Mouse (Mus musculus) limb, embryonic 13.5 days (tissue): ENCODE measurements around the gene Hfe2. TPM values are rescaled to one million over a fixed set of nuclear protein-coding genes. Genes with fewer than 3 reads are reported as not detected.

Experiments
- ATAC-seq: fragments of 200-750 bp; cut with Nextera tagmentation; 2 replicates; pipeline ENCODE4 v1.8.0; 2017; ENCODE audit warnings: low read depth, moderate number of reproducible peaks, moderate TSS enrichment; ENCODE audit not compliant: low FRiP score
- H3K27ac ChIP-seq: fragments of 300-500 bp; sonication (generic); 2 replicates; pipeline ENCODE4 v1.5.1; 2015; ENCODE audit warnings: inconsistent platforms, mild to moderate bottlenecking, moderate library complexity
- H3K27me3 ChIP-seq: fragments of 300-500 bp; sonication (generic); 2 replicates; pipeline ENCODE4 v1.6.1; 2015; ENCODE audit warnings: mild to moderate bottlenecking, inconsistent platforms
- H3K36me3 ChIP-seq: fragments of 300-500 bp; sonication (generic); 2 replicates; pipeline ENCODE4 v1.6.1; 2015; ENCODE audit warnings: inconsistent platforms, mild to moderate bottlenecking, moderate library complexity
- H3K4me1 ChIP-seq: fragments of 300-500 bp; sonication (generic); 2 replicates; pipeline ENCODE4 v1.6.1; 2015; ENCODE audit warnings: inconsistent platforms
- H3K4me2 ChIP-seq: fragments of 300-500 bp; sonication (generic); replicated peaks from 2 replicates; pipeline ENCODE4 v1.6.1; 2015; ENCODE audit warnings: inconsistent platforms, mild to moderate bottlenecking, moderate library complexity
- H3K4me3 ChIP-seq: fragments of 300-500 bp; sonication (generic); 2 replicates; pipeline ENCODE4 v1.5.1; 2015; ENCODE audit warnings: moderate library complexity, mild to moderate bottlenecking, inconsistent platforms
- H3K9ac ChIP-seq: fragments of 300-500 bp; sonication (generic); 2 replicates; pipeline ENCODE4 v1.6.1; 2015; ENCODE audit warnings: mild to moderate bottlenecking, inconsistent platforms
- H3K9me3 ChIP-seq: fragments of 300-500 bp; sonication (generic); 2 replicates; pipeline ENCODE4 v1.6.1; 2016; ENCODE audit warnings: inconsistent platforms
- WGBS: fragments of 180-500 bp; shearing (Covaris S2); methylation state at CpG from one replicate; pipeline ENCODE4 v1.1.7; 2015; 5-methylcytosine and 5-hydroxymethylcytosine counted together
- polyA plus RNA-seq: library from polyadenylated mRNA; unstranded; fragments of >200 nt; fragmentation: Nextera tagmentation; extraction: Ambion mirVana; gene quantifications from 2 replicates; pipeline ENCODE4 v1.2.1, GENCODE M21; 2015

The Hfe2 gene
- polyA plus RNA-seq, 1 experiment from 2014 or later = 10.6 TPM

DNA sequence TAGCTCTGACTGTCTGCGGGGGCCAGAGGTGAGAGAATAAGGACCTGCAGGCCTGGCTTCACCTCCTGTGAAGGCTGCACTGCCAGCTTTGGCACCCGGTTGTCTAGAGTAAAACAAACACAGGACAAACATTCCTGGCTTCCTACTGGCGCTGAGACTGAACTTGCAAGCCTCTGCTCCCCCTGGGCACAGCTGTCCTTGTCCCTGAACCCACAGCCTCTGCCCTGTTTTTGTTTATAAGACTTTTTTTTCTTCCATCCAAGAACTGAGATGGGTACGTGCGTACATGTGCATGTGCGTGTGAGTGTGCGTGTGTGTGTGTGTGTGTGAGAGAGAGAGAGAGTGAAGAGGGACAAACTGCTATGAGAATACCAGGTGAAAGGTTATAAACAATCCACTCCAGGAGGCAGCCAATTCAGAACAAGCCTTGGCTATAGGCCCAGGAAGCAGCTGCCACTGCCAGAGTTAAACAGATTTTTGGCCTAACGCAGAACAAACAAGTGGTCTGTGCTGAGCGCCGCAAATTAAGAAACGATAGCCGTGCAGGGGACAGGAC is 30.1 kb downstream of the Hfe2 start:
- Histone ChIP-seq H3K4me2 (0 out of 2 replicates have a peak overlapping the region, but pooled peaks have one; percentile 9), H3K36me3 (peaks cover 9% of the 10 kb centered on the region), H3K4me1 (peaks cover 41% of the 10 kb centered on the region), H3K27ac (peak overlapping the region; percentile 75), H3K27me3 (no peaks in the 10 kb centered on the region), H3K9me3 (no peaks in the 10 kb centered on the region), H3K9ac (peak overlapping the region; percentile 45; the same call in 1 of the 2 replicates), H3K4me3 (no peak overlapping the region)
- WGBS = 39% methylated on average over 12 of the region's 12 CpGs
- no peak for ATAC-seq

DNA sequence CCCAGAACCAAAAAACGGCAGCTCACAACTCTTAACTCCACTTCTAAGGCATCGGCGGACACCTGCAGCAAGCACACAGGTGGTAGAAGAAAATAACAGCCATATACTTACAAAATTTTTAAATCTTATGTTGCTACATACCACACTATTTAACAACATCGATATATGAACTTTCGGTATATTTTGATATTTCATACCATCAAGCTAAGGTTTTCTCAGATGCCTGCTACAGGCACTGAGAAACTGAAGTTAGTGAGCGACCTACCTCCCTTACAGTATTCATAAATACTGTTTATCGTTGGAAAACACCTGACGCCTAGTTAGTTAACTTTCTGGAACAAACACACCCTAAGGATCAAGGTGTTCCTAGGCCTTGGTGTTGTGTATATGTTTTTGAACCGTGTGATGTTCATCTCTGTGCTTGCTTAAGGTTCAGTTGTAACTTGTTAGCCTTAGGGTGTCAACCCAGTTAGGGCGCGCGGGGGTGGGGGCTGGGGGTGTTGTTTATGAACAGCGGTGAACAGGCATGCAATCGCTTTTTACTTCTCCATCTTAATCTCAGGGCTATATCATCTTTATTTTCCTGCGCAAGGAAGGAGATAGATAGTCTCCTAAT is 31.1 kb downstream of the Hfe2 start:
- no peaks in the 10 kb centered on the region for H3K9me3 ChIP-seq
- peak overlapping the region; percentile 75; the same call in 1 of the 2 replicates for H3K27ac ChIP-seq
- peaks cover 19% of the 10 kb centered on the region for H3K36me3 ChIP-seq
- peak overlapping the region; percentile 86 for H3K4me2 ChIP-seq
- H3K4me1 ChIP-seq = peaks cover 51% of the 10 kb centered on the region
- H3K9ac ChIP-seq = no peak overlapping the region
- 82% methylated on average over 15 of the region's 15 CpGs for WGBS
- H3K27me3 ChIP-seq = no peaks in the 10 kb centered on the region
- ATAC-seq = no peak
- peak overlapping the region; percentile 62; the same call in 1 of the 2 replicates for H3K4me3 ChIP-seq

DNA sequence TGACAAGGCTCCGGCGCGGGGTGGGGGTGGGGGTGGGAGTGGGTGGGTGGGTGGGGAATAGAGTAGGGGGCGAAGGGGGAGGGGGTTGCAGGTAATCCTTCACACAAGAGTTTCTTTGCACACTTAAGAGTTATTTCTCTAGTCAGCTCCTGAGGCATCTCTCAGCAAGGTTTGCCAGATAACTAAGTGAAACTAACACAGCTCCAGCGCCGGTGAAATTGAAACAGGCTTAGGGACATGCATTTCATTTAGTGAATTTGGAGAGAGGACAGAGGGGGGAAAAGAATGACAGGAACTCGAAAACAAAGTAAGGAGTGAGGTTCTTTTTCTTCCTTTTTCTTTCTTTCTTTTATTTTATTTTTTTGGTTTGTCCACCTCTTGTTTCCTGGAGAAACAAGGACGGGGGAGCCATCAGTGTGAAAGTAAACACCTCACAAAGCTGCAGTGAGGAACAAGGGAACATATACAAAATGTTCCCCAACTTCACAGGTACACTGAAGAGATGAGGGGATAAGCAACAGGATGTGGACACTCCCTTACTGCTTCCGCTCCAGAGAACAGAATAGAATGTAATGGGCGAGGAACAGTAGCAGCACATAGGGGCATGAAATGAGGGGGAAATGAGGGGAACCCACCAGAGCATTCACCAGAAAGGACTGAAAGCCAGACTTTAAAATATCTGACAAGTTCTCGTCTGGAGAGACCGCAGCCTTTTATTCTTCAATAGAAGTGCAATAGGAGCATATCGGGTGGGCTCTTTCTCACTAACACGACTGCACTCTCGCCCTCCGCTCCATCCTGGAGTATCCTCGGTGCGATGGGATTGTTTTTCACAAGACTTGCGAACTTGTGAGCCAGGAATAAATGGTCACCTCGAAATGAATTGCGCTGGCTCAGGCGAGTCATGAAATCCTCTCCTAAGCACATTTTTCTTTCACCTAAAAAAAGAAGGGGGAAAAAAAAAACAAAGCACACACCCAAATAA is 32.0 kb downstream of the Hfe2 start:
- Histone ChIP-seq H3K4me3 (peak overlapping the region; percentile 62), H3K27ac (peak overlapping the region; percentile 91), H3K4me2 (peak overlapping the region; percentile 86), H3K27me3 (no peaks in the 10 kb centered on the region), H3K9me3 (no peaks in the 10 kb centered on the region), H3K4me1 (peaks cover 50% of the 10 kb centered on the region), H3K36me3 (peaks cover 25% of the 10 kb centered on the region), H3K9ac (peak overlapping the region; percentile 71)
- 10% methylated on average over 22 of the region's 22 CpGs for WGBS
- no peak for ATAC-seq

DNA sequence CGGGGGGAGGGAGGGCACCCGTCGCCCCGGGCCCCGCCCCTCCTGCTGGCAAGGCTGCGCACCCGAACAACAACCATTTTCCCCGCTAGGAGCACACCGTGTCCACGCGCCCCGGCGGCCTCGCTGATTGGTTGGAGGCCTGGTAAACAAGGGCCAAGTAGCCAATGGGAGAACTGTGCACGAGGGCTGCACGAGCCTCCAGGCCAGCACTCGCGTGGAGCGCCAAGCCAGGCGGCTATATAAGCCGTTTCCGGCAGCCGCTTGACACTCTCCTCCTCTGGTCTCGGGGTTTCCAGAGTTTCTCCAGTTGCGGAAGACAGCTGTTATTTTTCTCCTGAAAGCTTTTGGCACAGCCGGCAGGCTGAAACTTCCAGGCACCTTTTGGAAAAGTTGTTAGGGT is 32.7 kb downstream of the Hfe2 start, which contains the start of gene Txnip:
Txnip (plus strand) TSS at position 264 of the 400 bp plus-strand sequence.
- Histone ChIP-seq H3K4me3 (peak within 1 kb of the TSS; percentile 62), H3K9me3 (no peaks in the 10 kb centered on the region), H3K9ac (peak within 1 kb of the TSS; percentile 91), H3K36me3 (peaks cover 26% of the 10 kb centered on the region), H3K4me2 (peak within 1 kb of the TSS; percentile 86), H3K27ac (peak within 1 kb of the TSS; percentile 91), H3K4me1 (peaks cover 50% of the 10 kb centered on the region), H3K27me3 (no peaks in the 10 kb centered on the region)
- peak; percentile 99 for ATAC-seq
- WGBS = 0% methylated on average over 26 of the region's 26 CpGs

DNA sequence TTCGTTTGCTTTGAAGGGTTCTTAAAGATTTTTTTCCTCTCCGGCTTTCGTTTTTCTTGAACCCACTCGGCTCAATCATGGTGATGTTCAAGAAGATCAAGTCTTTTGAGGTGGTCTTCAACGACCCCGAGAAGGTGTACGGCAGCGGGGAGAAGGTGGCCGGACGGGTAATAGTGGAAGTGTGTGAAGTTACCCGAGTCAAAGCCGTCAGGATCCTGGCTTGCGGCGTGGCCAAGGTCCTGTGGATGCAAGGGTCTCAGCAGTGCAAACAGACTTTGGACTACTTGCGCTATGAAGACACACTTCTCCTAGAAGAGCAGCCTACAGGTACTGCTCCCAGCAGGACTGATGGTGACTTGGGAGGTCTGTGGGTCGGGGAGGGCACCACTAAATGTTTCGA is 33.2 kb downstream of the Hfe2 start:
- peaks cover 50% of the 10 kb centered on the region for H3K4me1 ChIP-seq
- no peak for ATAC-seq
- H3K36me3 ChIP-seq = peaks cover 26% of the 10 kb centered on the region

DNA sequence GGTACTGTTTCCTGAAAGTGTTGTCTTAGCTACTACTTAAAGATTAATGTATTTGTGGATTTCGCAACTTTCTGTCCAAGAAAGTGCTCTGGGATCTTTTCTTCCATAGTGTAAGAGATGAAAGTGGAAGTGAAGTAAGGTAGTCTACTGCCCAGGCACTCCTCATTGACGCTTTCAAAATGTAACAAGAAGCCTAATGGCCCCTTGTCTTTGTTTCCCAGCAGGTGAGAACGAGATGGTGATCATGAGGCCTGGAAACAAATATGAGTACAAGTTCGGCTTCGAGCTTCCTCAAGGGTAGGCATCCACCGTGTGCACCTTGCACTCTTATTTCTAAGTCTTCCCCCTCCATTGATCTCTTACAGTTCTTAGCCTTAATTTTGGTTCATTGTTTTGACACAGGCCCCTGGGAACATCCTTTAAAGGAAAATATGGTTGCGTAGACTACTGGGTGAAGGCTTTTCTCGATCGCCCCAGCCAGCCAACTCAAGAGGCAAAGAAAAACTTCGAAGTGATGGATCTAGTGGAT is 33.8 kb downstream of the Hfe2 start:
- Histone ChIP-seq H3K4me2 (peak overlapping the region; percentile 86), H3K4me3 (peak overlapping the region; percentile 62), H3K4me1 (peaks cover 51% of the 10 kb centered on the region), H3K36me3 (peaks cover 26% of the 10 kb centered on the region), H3K27ac (peak overlapping the region; percentile 84; the same call in 1 of the 2 replicates), H3K9me3 (no peaks in the 10 kb centered on the region), H3K9ac (peak overlapping the region; percentile 91), H3K27me3 (no peaks in the 10 kb centered on the region)
- WGBS = 42% methylated on average over 10 of the region's 10 CpGs
- no peak for ATAC-seq

More for the DNA sequence above, 33.2 kb downstream of the Hfe2 start:
- Histone ChIP-seq H3K9me3 (no peaks in the 10 kb centered on the region), H3K27ac (peak overlapping the region; percentile 84), H3K4me3 (peak overlapping the region; percentile 62), H3K27me3 (no peaks in the 10 kb centered on the region), H3K4me2 (peak overlapping the region; percentile 86), H3K9ac (peak overlapping the region; percentile 91)
- WGBS = under 1% methylated on average over 17 of the region's 17 CpGs

DNA sequence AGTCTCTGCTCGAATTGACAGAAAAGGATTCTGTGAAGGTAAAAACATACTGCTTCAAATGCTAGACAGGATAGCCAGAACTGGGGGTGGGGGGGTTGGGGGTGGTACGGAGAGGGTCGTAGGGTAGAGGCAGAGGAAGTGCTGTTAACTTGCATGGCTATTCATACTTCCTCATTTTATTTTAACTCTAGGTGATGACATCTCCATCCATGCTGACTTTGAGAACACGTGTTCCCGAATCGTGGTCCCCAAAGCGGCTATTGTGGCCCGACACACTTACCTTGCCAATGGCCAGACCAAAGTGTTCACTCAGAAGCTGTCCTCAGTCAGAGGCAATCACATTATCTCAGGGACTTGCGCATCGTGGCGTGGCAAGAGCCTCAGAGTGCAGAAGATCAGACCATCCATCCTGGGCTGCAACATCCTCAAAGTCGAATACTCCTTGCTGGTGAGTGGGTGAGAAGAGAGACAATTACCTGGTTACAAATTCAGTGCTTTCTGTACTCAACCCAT is 34.5 kb downstream of the Hfe2 start:
- H3K4me2 ChIP-seq = peak overlapping the region; percentile 86
- H3K27ac ChIP-seq = no peak overlapping the region
- peak overlapping the region; percentile 62 for H3K4me3 ChIP-seq
- peak overlapping the region; percentile 91 for H3K9ac ChIP-seq
- H3K27me3 ChIP-seq = no peaks in the 10 kb centered on the region
- peaks cover 26% of the 10 kb centered on the region for H3K36me3 ChIP-seq
- ATAC-seq = no peak
- H3K4me1 ChIP-seq = peaks cover 59% of the 10 kb centered on the region
- H3K9me3 ChIP-seq = no peaks in the 10 kb centered on the region
- WGBS = 88% methylated on average over 12 of the region's 12 CpGs

DNA sequence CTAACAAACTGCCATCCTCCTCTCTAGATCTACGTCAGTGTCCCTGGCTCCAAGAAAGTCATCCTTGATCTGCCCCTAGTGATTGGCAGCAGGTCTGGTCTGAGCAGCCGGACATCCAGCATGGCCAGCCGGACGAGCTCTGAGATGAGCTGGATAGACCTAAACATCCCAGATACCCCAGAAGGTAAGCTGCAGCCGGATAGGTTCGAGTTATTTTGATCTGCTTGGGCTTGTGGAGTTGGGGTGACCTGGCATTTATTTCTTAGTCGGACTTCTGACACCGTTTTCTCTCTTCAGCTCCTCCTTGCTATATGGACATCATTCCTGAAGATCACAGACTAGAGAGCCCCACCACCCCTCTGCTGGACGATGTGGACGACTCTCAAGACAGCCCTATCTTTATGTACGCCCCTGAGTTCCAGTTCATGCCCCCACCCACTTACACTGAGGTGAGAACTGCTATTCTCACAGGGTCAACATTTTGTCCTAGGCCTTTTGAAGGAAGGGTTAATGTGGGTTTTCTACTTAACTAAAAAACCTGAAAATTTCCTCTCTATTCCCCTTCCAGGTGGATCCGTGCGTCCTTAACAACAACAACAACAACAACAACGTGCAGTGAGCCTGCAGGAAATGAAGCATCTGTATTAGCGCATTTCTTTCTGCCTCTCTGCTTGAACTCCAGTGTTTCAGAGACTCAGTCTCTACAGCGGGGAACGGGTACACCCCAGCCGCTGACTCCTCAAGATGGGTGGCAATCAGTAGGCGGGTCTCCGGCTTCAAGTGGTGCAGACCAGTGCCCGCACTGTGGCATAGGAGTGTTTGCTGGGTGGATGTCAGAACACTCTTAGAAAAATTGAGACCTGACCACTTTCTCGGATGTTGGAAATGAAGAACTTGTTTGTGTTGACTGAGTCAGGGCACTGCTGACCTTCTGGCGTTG is 35.2 kb downstream of the Hfe2 start:
- H3K9ac ChIP-seq = peak overlapping the region; percentile 91
- peaks cover 58% of the 10 kb centered on the region for H3K4me1 ChIP-seq
- H3K27ac ChIP-seq = no peak overlapping the region

DNA sequence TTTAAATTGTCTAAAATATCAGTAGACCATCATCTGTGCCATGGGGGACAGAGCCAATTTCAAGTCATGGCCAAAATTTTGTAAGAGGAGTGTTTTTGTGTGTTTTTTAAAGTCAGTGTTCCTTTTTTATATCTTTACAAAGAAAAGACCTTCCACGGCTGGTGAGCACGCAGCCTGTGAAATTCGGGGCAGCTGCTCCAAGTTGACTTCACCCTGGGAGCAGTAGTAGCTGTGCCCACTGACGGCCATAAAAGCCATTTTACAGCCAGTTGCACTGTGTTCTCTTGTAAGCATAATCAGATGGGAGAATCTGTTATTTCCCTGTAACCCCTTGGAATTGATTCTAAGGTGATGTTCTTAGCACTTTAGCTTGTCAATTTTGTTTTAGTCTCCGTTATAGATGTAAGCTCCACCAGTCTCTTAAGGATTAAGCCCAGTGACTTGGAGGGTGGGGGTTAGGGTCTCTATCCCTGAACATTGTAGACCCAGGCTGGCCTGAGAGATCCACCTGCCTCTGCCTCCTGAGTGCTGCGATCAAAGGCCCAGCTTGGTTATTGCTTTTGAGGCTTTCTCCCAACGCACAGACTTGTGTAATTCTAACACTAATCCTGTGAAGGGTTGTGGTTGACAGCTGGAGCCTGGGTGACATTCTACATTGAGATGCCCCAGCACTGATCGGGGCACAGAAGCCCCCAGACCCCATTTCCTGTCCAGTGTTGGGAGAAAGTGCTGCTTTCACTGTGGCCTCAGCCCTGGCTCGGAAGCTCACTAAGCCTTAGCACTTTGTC is 36.1 kb downstream of the Hfe2 start:
- peaks cover 26% of the 10 kb centered on the region for H3K36me3 ChIP-seq
- peak overlapping the region; percentile 62 for H3K4me3 ChIP-seq
- peaks cover 49% of the 10 kb centered on the region for H3K4me1 ChIP-seq
- no peak overlapping the region for H3K9ac ChIP-seq
- peak overlapping the region; percentile 22; the same call in 1 of the 2 replicates for H3K27ac ChIP-seq
- H3K9me3 ChIP-seq = no peaks in the 10 kb centered on the region
- no peak for ATAC-seq
- H3K4me2 ChIP-seq = peak overlapping the region; percentile 86
- H3K27me3 ChIP-seq = no peaks in the 10 kb centered on the region
- 74% methylated on average over 9 of the region's 9 CpGs for WGBS

More for the DNA sequence above, 35.2 kb downstream of the Hfe2 start:
- Histone ChIP-seq H3K27me3 (no peaks in the 10 kb centered on the region), H3K9me3 (no peaks in the 10 kb centered on the region), H3K4me3 (peak overlapping the region; percentile 62), H3K4me2 (peak overlapping the region; percentile 86), H3K36me3 (peaks cover 26% of the 10 kb centered on the region)
- no peak for ATAC-seq
- 88% methylated on average over 23 of the region's 23 CpGs for WGBS
